Mouse (Mus musculus) mesoderm, embryonic 11.5 days (tissue): ENCODE results near the gene U2af1.

Source experiments
- DNase-seq: peaks from one replicate; pipeline ENCODE4 v3.0.0-alpha.2; 2012; ENCODE audit warnings: low read depth, low spot score

Gene U2af1

DNA sequence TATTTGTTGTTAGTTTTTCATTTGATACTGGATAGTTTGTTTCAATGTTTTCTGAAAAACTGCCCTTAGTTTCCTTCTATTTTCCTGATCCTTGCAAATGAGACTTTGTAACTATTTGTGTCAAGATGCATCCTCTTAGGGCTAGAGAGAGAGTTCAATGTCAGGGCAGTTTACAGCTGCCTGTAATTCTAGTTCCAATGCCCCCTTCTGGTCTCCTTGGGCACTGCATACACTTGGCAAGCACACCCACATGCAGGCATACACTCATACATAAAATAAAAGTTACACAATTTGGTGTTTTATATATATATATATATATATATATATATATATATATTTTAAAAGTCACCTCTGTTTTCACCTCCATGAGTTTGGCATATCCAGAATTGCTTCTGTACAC lies 4.2 kb upstream of the U2af1 start:
- DNase-seq = no peak

DNA sequence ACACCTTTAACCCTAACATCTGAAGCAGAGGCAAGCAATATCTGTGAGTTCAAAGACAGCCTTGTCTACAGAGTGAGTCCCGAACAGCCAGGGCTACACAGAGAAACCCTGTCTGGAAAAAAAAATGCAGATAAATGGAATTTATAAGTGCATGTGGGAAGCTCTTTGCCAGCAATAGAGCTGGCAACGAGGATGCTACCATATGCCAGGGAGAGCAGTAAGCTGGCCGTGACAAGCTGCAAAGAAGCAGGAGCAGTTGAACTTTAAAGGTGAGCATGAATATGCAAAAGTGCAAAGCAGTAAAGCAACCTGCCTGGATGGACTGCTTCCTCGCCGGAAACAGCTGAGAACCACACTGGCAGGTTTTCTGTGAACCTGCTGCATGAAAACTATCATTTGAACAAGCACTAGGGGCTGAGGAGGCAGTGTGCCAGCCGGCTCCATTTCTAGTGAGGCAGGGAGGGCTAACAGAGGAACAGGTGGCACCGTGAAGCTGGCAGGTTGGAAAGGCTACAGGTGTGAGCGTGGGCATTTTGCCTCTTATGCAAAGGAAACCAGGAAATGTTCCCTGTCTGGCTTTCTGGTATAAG lies 2.1 kb upstream of the U2af1 start:
- DNase-seq = no peak

DNA sequence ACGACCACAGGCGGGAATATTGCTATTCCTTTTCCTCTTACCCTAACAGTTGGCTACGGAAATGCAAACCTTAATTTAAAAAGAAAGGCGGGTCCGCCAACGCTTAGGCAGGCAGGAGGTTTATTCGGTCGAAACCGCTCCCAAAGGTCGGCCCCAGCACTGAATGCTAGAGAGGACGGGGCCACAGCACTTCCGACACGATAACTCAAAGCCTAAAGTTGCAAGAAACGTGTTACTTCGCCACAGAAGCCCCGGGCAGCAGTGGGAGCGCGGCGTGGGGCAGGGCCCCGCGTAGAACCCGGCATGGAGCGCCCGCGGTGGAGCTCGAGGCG lies 590 bp downstream of the U2af1 start:
- no peak for DNase-seq

DNA sequence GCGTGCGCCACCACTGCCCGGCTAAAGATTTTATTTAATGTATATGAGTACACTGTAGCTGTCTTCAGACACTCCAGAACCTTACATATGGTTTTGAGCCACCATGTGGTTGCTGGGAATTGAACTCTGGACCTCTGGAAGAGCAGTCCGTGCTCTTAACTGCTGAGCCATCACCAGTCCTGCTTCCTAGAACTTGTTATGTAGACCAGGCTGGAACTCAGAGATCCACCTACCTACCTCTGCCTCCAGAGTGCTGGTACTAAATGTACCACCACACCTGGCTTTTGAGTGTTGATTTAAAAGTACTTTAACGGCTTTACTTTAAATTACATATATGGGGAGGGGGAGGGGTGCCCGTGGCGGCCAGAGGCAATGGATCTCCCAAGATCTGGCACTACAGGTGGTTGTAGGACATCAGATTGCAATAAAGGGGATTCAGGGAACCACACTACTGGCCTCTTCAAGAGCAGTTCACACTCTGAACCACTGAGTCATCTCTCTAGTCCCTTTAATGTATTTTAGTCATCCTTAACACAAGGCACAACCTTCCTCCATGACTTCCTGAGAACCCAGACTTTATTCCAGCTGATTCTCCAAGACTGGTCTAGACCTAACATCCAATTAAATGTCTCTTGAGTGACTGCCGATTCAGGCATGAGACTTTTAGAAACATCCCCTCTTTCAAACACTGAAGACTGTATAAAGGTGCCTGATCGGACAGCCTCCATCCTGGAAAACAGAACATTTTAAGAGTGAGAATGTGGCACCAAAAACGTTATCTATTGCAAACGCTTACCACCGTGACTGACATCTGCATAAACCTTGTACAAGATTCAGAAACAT lies 1.3 kb downstream of the U2af1 start:
- no peak for DNase-seq

DNA sequence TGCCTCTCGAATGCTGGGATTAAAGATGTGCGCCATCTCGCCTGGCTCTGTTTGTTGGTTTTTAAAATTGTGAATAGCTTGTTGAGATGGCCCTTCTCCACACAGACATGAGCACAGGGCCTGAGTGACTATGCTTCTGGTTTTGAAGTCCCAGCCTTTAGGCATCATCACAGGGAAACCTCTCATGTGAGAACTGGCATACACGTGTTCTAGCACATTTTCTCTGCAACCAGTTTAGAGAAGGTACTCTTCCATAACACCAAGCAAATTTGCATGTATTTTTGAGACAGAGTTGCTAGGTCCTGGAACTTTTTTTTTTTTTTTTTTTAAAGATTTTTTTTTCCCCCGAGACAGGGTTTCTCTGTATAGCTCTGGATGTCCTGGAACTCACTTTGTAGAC lies 2.0 kb downstream of the U2af1 start:
- no peak for DNase-seq

DNA sequence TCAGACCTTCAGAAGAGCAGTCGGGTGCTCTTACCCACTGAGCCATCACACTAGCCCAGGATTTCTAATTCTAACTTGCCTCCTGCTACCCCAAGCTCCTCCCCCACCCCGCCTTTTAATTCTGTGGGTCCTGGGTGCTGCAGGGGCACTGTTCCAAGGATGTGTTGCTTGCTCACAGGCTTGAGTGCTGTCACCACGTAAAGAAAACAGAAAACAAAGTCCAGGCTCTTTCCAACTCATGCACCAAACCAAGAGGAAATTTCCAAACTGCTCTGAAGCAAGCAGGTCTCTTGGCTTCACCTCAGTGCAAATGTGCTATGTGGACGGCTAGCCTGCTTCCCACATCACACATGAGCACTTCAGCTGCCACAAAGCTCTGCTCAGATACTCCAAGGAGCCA lies 3.3 kb downstream of the U2af1 start:
- DNase-seq = no peak

- DNase-seq = no peak
These were observed 5.4 kb downstream of the U2af1 start for GRCm38 (mm10) chr17:31653277-31653676.

GRCm38 (mm10) chr17:31652152-31652551 lies 6.5 kb downstream of the U2af1 start:
- no peak for DNase-seq

- no peak for DNase-seq
These were observed 12.3 kb downstream of the U2af1 start for GRCm38 (mm10) chr17:31646199-31647002.

DNA sequence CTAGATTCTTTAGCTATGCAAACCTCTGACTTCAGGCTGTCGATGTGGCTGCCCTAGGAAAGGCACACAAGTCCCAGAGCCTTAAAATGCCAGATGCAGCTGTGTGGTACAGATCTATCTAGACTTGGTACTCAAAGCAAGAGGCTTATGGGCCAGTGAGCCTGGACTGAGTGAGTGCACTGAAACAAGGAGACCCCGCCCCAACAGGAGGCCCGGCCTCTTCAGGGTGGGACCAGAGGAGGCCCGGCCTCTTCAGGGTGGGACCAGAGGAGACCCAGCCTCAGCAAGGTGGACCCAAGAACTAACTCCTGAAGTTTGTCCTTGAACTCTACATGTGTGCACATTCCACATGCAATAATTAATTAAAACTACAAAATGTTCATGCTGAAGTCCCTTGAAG lies 15.8 kb downstream of the U2af1 start:
- no peak for DNase-seq

DNA sequence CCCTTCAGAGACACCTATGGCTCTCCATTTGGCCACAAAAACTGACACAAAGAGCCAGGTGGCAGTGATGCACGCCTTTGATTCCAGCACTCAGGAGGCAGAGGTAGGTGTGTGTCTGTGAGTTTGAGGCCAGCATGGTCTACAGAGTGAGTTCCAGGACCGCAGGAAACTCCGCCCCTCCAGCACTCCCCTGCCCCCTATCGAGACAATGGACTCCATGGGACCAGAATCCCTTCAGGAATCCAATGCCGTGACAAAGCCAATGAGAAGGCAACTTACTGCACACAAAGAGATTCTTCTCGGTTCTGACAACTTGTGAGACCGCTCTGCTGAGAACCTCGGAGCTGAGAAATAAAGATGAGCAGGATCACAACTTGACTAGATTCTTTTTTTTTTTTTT lies 16.4 kb downstream of the U2af1 start:
- no peak for DNase-seq

DNA sequence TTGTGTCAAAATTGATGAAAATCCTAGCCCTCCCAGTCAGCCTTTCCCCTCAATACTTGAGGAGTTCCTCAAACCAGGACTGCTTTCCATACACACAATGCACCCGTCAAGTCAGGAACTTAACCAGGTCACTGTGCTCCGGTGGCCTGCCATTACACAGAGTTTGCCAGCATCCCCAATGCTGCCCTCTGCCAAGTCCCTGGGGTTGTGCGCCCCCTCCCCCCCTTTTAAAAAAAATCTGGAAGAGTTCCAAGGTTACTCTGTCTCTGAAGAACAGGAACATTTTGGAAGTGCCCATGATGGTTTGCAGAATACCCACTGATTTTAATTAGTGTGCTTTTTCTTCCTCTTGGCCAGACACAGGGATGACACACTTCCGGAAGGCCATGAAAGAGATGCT lies 19.0 kb downstream of the U2af1 start:
- DNase-seq = no peak

- DNase-seq = no peak
These were observed 20.7 kb downstream of the U2af1 start for GRCm38 (mm10) chr17:31637866-31638570.

DNA sequence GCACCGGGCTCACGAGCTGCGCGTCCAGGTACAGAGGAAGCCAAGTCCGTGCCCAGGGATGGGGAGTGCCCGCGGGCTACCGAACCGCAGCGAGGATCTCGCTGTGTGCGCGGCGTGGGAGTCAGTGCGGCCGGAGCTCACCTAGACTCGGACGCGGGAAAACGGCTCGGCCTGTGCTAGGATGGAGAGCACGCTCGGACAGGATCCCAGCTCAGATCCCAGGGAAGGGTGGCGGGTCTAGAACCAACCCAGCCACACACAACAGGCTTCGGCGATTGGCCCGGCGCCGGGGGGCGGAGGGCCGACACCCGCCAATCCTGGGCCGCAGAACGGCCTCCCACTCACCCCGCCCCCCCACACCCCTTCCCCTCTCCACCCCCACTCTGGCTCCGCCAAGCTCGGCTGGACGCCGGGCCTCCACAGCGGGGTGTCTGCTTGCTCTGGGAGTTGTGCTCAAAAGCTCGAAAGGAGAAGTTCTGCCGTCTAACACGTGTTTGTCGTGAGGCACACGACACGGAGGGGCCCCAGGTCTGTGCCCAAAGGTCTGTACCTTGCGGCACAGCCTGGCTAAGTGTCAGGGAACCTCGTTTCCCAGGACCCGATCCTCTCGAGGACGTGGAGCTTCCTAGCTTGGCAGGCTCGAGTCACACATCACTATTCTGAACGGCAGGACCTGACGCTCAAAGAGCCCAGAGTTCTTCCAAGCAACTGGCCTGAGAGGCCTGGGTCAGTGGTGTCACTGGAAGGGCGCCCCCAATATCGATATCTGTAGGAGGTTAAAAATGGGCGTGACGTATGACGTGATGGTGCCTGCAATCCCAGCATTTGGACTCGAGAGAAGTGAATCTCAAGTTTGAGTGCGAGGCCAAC lies 21.5 kb downstream of the U2af1 start, which contains the start of gene Cbs:
Gene Cbs, minus strand, starts transcription at position 297 of the 870 bp plus-strand sequence.
- peak; percentile 61 for DNase-seq

DNA sequence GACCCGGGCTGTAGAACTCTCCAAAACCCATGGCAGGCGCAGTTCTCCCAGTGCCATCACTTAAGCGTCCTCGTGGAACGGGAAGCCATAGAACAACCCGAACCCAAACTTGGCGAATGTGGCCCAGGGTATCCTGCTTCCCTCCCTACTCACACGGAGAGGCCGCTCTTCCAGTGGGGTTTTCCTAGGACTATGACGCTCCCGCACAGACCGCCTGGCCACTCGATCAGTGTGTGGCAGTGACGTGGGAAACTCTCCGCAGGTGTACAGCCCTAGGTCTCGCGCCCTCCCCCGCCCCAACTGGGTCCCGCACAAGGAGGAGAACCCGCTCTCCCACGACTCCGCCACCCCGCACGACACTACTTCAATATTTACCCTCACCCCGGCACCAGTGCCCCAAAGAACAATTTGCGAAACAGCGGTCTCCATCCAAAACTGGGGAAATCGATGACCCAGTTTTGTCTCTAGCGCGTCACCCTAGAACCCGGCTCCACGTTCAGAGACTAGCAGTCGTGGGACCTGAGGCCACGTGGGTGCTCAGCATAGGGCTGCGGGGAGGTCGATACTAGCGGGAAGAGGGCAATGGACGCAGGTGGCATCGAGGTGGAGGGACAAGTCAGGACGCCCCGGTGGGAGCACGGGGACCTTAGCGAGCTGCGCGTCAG lies 22.3 kb downstream of the U2af1 start:
- DNase-seq = no peak

DNA sequence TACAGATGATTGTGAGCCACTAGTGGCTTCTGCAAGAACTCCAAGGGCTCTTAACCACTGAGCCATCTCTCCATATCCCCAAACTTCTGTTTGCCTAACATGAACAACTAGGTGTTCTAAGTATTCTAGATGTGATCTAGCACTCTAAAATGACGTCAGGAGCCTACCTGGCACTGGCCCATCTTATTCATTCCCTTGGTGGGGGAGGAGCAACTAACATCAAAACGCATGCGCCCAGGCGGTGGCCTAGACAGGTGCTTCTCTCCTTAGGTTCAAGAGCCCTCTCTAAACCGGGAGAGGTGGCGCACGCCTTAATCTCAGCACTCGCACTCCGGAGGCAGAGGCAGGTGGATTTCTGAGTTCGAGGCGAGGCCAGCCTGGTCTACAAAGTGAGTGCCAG lies 22.9 kb downstream of the U2af1 start:
- no peak for DNase-seq

- DNase-seq = no peak
These were observed 23.8 kb downstream of the U2af1 start for GRCm38 (mm10) chr17:31634896-31635295.

GRCm38 (mm10) chr17:31633007-31633406 lies 25.7 kb downstream of the U2af1 start:
- no peak for DNase-seq

- no peak for DNase-seq
These were observed 27.5 kb downstream of the U2af1 start for GRCm38 (mm10) chr17:31631081-31631800.

DNA sequence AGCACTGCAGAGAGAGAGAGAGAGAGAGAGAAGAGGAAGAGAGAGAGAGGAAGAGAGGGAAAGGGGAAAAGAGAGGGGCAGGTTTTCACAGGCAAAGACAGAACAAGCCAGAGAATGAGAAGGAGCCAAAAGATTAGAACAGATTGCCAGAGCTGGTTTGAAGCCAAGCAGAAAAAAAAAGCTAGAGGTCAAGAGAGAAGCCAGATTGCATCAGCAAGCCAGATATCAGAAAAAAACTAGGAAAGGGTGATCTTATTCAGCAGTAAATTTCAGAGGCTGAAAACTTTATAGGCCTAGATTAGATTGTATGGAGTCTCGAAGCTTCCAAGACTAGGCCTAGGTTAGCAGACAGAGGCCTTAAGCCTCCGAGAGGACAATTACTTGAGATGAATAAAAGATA lies 30.7 kb downstream of the U2af1 start:
- DNase-seq = no peak
